Comparison of ENCODE assay signal across 31 mouse cellular contexts in the genomic region with DNA sequence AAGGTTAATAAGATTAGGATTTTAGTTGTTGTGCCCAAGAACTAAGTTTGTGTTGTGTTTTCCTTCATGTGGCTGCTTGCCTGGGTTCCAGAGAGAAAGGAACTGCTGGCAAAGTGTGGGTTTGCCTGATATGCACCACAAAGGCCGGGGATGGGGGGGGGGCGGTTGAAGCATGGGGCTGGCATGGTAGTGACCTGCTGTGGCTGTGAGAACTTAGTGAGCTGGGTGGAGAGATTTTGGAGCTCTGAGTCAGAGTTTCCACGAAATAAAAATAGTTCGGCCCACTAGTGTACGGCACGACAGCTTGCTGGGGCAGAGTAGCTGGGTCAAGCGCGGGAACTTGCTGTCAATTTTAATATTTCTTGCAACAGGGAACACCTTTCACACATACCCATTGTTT.
A peak's percentile ranks its signal among the peaks of the same experiment; 100 is the strongest.
DNase-seq lines count a peak whose midpoint lies in the region; ATAC-seq and TF ChIP-seq lines count a peak whose summit lies in the region.
"Had no signal": no experiment of that assay in that cellular context is flagged by ENCODE, and none has a peak within 500 bp of the region (broad histone marks: within the 10 kb centered on the region; RNA-seq: fewer than 3 reads in every experiment).

No protein-coding gene starts in this region.

- H3K4me2 ChIP-seq in embryonic facial prominence, embryonic 14.5 days (ENCODE audit: low read depth, low read length) = no peak overlapping the region
- H3K4me2 ChIP-seq: embryonic facial prominence, embryonic 15.5 days; forebrain, embryonic 12.5 days; heart, embryonic 15.5 days; hindbrain, embryonic 15.5 days; limb, embryonic 13.5 days; liver, embryonic 11.5 days; lung, embryonic 15.5 days; midbrain, embryonic 15.5 days; neural tube, embryonic 13.5 days had no signal

- no peaks in the 10 kb centered on the region for H3K4me1 ChIP-seq in embryonic facial prominence, embryonic 14.5 days (ENCODE audit: control insufficient read depth, insufficient read depth, low read length)
- H3K4me1 ChIP-seq in embryonic facial prominence, embryonic 10.5 days = no peaks in the 10 kb centered on the region
- H3K4me1 ChIP-seq: embryonic facial prominence, embryonic 15.5 days; heart, embryonic 10.5 days; limb, embryonic 13.5 days; lung, embryonic 15.5 days; midbrain, embryonic 15.5 days had no signal

- no peaks in the 10 kb centered on the region for H3K9me3 ChIP-seq in embryonic facial prominence, embryonic 14.5 days (ENCODE audit: control insufficient read depth, low read length)
- H3K9me3 ChIP-seq in embryonic facial prominence, embryonic 10.5 days = no peaks in the 10 kb centered on the region
- H3K9me3 ChIP-seq: embryonic facial prominence, embryonic 15.5 days; forebrain, embryonic 12.5 days; heart, embryonic 10.5 days; heart, embryonic 15.5 days; hindbrain, embryonic 15.5 days; limb, embryonic 13.5 days; lung, embryonic 15.5 days; midbrain, embryonic 10.5 days; midbrain, embryonic 15.5 days; neural tube, embryonic 13.5 days had no signal

- no peak overlapping the region for H3K4me3 ChIP-seq in embryonic facial prominence, embryonic 14.5 days (ENCODE audit: low read depth, low read length)
- no peak overlapping the region for H3K4me3 ChIP-seq in embryonic facial prominence, embryonic 10.5 days
- H3K4me3 ChIP-seq: embryonic facial prominence, embryonic 15.5 days; forebrain, embryonic 12.5 days; heart, embryonic 10.5 days; heart, embryonic 15.5 days; hindbrain, embryonic 15.5 days; limb, embryonic 13.5 days; lung, embryonic 15.5 days; midbrain, embryonic 10.5 days; midbrain, embryonic 15.5 days; neural tube, embryonic 13.5 days had no signal

- TF ChIP-seq POLR2A in brain, embryonic 14.5 days (IDR thresholded peaks at IDR 0.05; ENCODE audit: borderline replicate concordance, extremely low read depth, insufficient read depth, insufficient read length, poor library complexity, severe bottlenecking) = no peak

- no peak overlapping the region for H3K27ac ChIP-seq in embryonic facial prominence, embryonic 14.5 days (replicated peaks; ENCODE audit: low read depth, low read length)
- no peak overlapping the region for H3K27ac ChIP-seq in embryonic facial prominence, embryonic 10.5 days (replicated peaks)
- H3K27ac ChIP-seq: embryonic facial prominence, embryonic 15.5 days; forebrain, embryonic 12.5 days; heart, embryonic 10.5 days; heart, embryonic 15.5 days; hindbrain, embryonic 15.5 days; kidney, postnatal 0 days; limb, embryonic 13.5 days; lung, embryonic 15.5 days; midbrain, embryonic 10.5 days; midbrain, embryonic 15.5 days; neural tube, embryonic 13.5 days had no signal

- no peak for TF ChIP-seq CTCF in brain, embryonic 14.5 days (IDR thresholded peaks at IDR 0.05; ENCODE audit: borderline replicate concordance, extremely low read depth, insufficient read depth, insufficient read length)

- WGBS in embryonic facial prominence, embryonic 14.5 days = 82% methylated on average over 8 of the region's 8 CpGs
- WGBS in embryonic facial prominence, embryonic 10.5 days = 78% methylated on average over 8 of the region's 8 CpGs

- peak; percentile 4 for DNase-seq in embryonic facial prominence, embryonic 14.5 days (ENCODE audit: low spot score)
- no peak for DNase-seq in embryonic facial prominence, embryonic 10.5 days (ENCODE audit: low spot score)
- DNase-seq in heart, adult 11 months = peak; percentile 51
- DNase-seq in heart, postnatal 36 days = no peak
- DNase-seq in 3T3-L1 (ENCODE audit: low read depth, low spot score) = peak; percentile 24
- peak; percentile 59 for DNase-seq in brain, embryonic 14.5 days (ENCODE audit: low read depth)
- DNase-seq in MN1 (ENCODE audit: low spot score) = no peak
- no peak for DNase-seq in c-Kit-positive CD71-positive TER-119-positive erythroid progenitor cells, embryonic 14.5 days (ENCODE audit: low spot score)
- DNase-seq: adrenal gland, adult 2 months; adrenal gland, postnatal 36 days; cerebellum, adult 18-20 months; cerebellum, postnatal 10 days; gastrocnemius, postnatal 14 days; kidney, adult 8-10 months; kidney, postnatal 4 days; right cerebral cortex, postnatal 25 days; thymus, postnatal 14 days had no signal

- H3K27me3 ChIP-seq in embryonic facial prominence, embryonic 14.5 days (replicated peaks; ENCODE audit: control insufficient read depth, insufficient read depth, low read length) = no peaks in the 10 kb centered on the region
- H3K27me3 ChIP-seq in embryonic facial prominence, embryonic 10.5 days (replicated peaks; ENCODE audit: low read depth, poor library complexity, severe bottlenecking) = no peaks in the 10 kb centered on the region
- H3K27me3 ChIP-seq: embryonic facial prominence, embryonic 15.5 days; heart, embryonic 15.5 days; hindbrain, embryonic 15.5 days; limb, embryonic 13.5 days; lung, embryonic 15.5 days; midbrain, embryonic 15.5 days; neural tube, embryonic 13.5 days had no signal

- no peaks in the 10 kb centered on the region for H3K36me3 ChIP-seq in embryonic facial prominence, embryonic 14.5 days (ENCODE audit: control insufficient read depth, insufficient read depth, low read length)
- no peaks in the 10 kb centered on the region for H3K36me3 ChIP-seq in embryonic facial prominence, embryonic 10.5 days (replicated peaks)
- H3K36me3 ChIP-seq: embryonic facial prominence, embryonic 15.5 days; forebrain, embryonic 12.5 days; heart, embryonic 10.5 days; heart, embryonic 15.5 days; hindbrain, embryonic 15.5 days; limb, embryonic 13.5 days; lung, embryonic 15.5 days; midbrain, embryonic 10.5 days; midbrain, embryonic 15.5 days; neural tube, embryonic 13.5 days had no signal

- ATAC-seq in embryonic facial prominence, embryonic 14.5 days (ENCODE audit: low read depth) = no peak
- ATAC-seq: activated CD4-positive, CD25-positive, alpha-beta regulatory T cell, adult 4 months; CD4-positive, CD25-positive, alpha-beta regulatory T cell, adult 4 months; midbrain, embryonic 15.5 days had no signal

- intact Hi-C loops in heart, postnatal 36 days (cut with DNase I) = no loop called here

- H3K9ac ChIP-seq in embryonic facial prominence, embryonic 14.5 days (ENCODE audit: low read depth, low read length) = no peak overlapping the region
- H3K9ac ChIP-seq: embryonic facial prominence, embryonic 15.5 days; forebrain, embryonic 12.5 days; heart, embryonic 15.5 days; hindbrain, embryonic 15.5 days; limb, embryonic 13.5 days; lung, embryonic 15.5 days; midbrain, embryonic 15.5 days; neural tube, embryonic 13.5 days had no signal

Comparison
In these comparisons a context has a peak if more than half of its experiments do, and no peak if none do; other contexts are left out.
1. DNase-seq: peak in embryonic facial prominence, embryonic 14.5 days (single experiment), heart, adult 11 months (single experiment), 3T3-L1 (single experiment) and brain, embryonic 14.5 days (single experiment); none in embryonic facial prominence, embryonic 10.5 days (single experiment), heart, postnatal 36 days (0 of 2), MN1 (single experiment) and c-Kit-positive CD71-positive TER-119-positive erythroid progenitor cells, embryonic 14.5 days (single experiment).